Mouse (Mus musculus) embryonic stem cell, embryonic (primary cell): Measurements from ENCODE around the gene Gm4871.
"Not testable (repeated sequence)": the region's sequence is repeated elsewhere in the genome, so short reads cannot be mapped to it uniquely, and the experiment has no call there.

ENCODE experiments used
- CTCF ChIA-PET, 4 experiments: fragments of 300-600 bp in 2 of 4; fragments of 350-600 bp in 2 of 4; sonication (Branson Sonifier 250); formaldehyde crosslinking; loops; one replicate each; lab custom pipeline; 2022; ENCODE audit warnings: inconsistent platforms in 2 of 4; lab: Charles Lee
- POLR2A ChIA-PET, 4 experiments: fragments of 300-600 bp in 2 of 4; fragments of 350-600 bp in 2 of 4; sonication (Branson Sonifier 250); formaldehyde crosslinking; loops; one replicate each; lab custom pipeline; 2022; ENCODE audit warnings: antibody characterized with exemption in 4 of 4, inconsistent platforms in 1 of 4; lab: Charles Lee

Gene Gm4871

DNA sequence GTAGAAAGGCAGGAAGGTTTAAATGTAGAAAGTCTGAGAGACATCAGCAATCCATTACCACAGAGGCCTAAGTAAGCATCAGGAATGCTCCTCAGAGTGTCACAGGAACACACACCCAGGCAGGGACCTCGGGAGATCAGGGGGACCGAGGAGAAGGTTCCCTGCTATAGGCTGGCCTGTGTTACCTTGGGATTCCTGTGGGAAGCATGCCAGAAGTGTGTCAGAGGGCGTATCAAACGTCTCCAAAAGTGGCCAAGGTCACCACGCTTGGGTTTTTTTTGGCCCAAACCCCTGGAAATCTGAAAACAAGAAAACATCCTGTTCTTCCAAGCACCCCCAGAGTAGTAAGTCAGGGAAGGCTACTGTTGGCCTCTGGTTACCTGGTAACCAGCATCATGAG lies at the start of gene Gm4871:
Gene Gm4871, minus strand, starts transcription at position 364 of the 400 bp plus-strand sequence.
- CTCF ChIA-PET, result not testable (repeated sequence)
- POLR2A ChIA-PET, result interaction anchor here in 1 of 4 experiments (0.8 kb wide), 1 partner anchor 10 kb away, joined by 5 read pairs; no protein-coding TSS in a partner anchor

- POLR2A ChIA-PET, result interaction anchor here in 1 of 4 experiments (2.5 kb wide), 1 partner anchor 44 kb away, joined by 8 read pairs; no protein-coding TSS in a partner anchor
- CTCF ChIA-PET, result no interaction called here
These were observed 49.5 kb upstream of the Gm4871 start for GRCm38 (mm10) chr5:145081866-145082613.

- CTCF ChIA-PET, result interaction anchor here in 2 of 4 experiments (0.6 to 0.9 kb wide), 3 partner anchors 42 to 87 kb away, joined by 3 to 5 read pairs (median 4); no protein-coding TSS in a partner anchor
- POLR2A ChIA-PET, result interaction anchor here in 3 of 4 experiments (0.7 to 1.5 kb wide), 4 partner anchors 8 to 387 kb away, joined by 3 to 6 read pairs (median 4); partner anchors contain the start of genes Arpc1a (in 1 of the 3) and Kpna7 (in 1 of the 3)
These were observed 42.5 kb upstream of the Gm4871 start for GRCm38 (mm10) chr5:145075081-145075480.

DNA sequence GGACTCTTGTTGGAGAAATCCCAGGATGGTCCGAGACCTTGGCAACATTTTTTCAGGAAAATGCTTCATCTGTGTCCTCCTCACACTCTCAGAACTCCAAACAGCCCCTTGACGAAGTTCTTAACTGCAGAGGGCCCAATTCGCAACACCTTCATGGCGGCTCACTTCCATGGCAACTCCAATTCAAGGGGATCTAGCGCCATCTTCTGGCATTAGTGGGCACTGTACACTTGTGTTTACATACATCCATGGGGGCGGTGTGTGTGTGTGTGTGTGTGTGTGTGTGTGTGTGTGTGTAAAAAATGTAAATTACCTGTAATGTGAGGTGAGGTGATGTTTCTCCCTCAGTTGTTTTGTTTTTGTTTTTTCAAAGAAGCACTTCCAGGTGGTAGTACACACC lies 38.8 kb upstream of the Gm4871 start:
- ChIA-PET CTCF (interaction anchor here (0.6 to 1.4 kb wide), 11 partner anchors 12 to 1542 kb away, joined by 3 to 4 read pairs (median 3); partner anchors contain the start of genes Arpc1a (in 2 of the 4) and Kpna7 (in 1 of the 4)), POLR2A (interaction anchor here in 1 of 4 experiments (0.6 kb wide), 1 partner anchor 309 kb away, joined by 3 read pairs; no protein-coding TSS in a partner anchor)

- POLR2A ChIA-PET, result interaction anchor here in 1 of 4 experiments (1.6 kb wide), 1 partner anchor 9 kb away, joined by 3 read pairs; no protein-coding TSS in a partner anchor
- CTCF ChIA-PET, result interaction anchor here in 2 of 4 experiments (1.2 to 1.6 kb wide), 3 partner anchors 28 to 603 kb away, joined by 3 to 6 read pairs (median 3); no protein-coding TSS in a partner anchor
These were observed 37.2 kb upstream of the Gm4871 start for GRCm38 (mm10) chr5:145069707-145070106.

DNA sequence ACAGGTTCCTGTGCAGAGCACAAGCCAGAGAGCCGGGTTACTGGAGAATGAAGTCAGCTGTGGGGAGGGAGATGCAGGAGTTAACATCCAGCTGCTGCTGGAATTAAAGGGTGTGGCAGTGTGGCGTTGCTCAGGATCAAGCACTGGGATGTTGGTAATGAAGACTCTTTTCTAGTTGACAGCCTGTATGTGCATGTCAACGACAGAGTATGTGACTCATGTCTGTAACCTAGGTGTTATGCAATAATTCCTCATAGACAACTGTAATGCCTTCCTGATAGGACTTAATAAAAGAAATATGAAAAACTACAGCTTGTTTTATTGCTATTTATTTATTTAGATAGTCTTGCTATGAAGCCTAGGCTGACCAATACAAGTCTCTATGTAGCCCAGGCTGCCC lies 36.3 kb upstream of the Gm4871 start:
- ChIA-PET POLR2A (interaction anchor here in 1 of 4 experiments (0.6 to 1.6 kb wide), 2 partner anchors 8 to 58 kb away, joined by 3 to 6 read pairs; no protein-coding TSS in a partner anchor), CTCF (interaction anchor here in 2 of 4 experiments (0.6 to 1.6 kb wide), 8 partner anchors 9 to 400 kb away, joined by 3 to 6 read pairs (median 4); no protein-coding TSS in a partner anchor)

- CTCF ChIA-PET, result interaction anchor here in 1 of 4 experiments (0.5 to 0.6 kb wide), 2 partner anchors 294 to 1152 kb away, joined by 3 to 6 read pairs; no protein-coding TSS in a partner anchor
- POLR2A ChIA-PET, result interaction anchor here in 1 of 4 experiments (0.6 kb wide), 1 partner anchor 607 kb away, joined by 5 read pairs; no protein-coding TSS in a partner anchor
These were observed 32.3 kb upstream of the Gm4871 start for GRCm38 (mm10) chr5:145064765-145065340.

DNA sequence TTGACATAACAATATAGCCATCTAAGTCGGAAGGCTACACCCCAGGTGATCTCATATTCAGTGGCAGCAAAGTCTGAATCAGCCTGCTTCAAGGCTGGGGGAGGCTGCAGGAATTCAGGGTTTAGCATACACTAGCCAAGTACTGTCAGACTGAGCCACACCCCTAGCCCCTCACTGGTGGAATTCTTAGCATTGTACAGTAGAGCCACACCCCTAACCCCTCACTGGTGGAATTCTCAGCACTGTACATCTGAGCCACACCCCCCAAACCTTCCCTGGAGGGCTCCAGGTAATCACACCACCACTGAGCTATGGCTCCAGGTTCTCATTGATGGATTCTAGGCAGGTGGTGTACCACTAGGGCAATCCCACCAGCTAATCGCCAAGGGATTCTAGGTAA lies 27.0 kb upstream of the Gm4871 start:
- ChIA-PET POLR2A (interaction anchor here in 2 of 4 experiments (0.6 to 1.8 kb wide), 6 partner anchors 15 to 292 kb away, joined by 3 to 10 read pairs (median 4); partner anchors contain the start of genes Arpc1a (in 1 of the 2), Kpna7 (in 1 of the 2), Trrap (in 1 of the 2) and Zkscan5 (in 1 of the 2)), CTCF (interaction anchor here in 3 of 4 experiments (0.6 to 1.9 kb wide), 5 partner anchors 9 to 265 kb away, joined by 3 to 5 read pairs (median 3); no protein-coding TSS in a partner anchor)

DNA sequence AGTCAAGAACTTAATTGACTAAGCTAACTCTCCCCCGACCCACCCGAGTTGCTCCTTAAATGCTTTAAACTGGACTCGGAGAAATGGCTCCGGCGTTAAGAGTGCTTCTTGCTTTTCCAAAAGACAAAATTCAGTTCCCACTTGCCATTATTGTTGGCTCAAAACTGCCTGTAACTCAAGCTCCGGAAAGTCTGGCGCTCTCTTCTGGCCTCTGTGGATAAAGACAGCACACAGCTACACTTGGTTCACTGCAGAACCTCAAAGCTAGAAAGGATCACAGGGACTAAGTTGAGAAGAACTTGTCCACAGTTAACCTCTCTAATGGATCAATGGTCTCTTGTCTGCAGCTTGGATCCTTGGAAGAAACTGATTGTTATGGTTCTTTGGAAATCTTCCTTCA lies 26.2 kb upstream of the Gm4871 start:
- CTCF ChIA-PET, result interaction anchor here (0.6 to 1.9 kb wide), 10 partner anchors 10 to 264 kb away, joined by 3 to 7 read pairs (median 3); no protein-coding TSS in a partner anchor
- POLR2A ChIA-PET, result interaction anchor here in 2 of 4 experiments (1.5 to 1.8 kb wide), 4 partner anchors 15 to 291 kb away, joined by 3 to 10 read pairs (median 4); partner anchors contain the start of genes Arpc1a (in 1 of the 2), Kpna7 (in 1 of the 2) and Trrap (in 1 of the 2)

GRCm38 (mm10) chr5:145057907-145058306 lies 25.4 kb upstream of the Gm4871 start:
- ChIA-PET CTCF (no interaction called here), POLR2A (interaction anchor here in 1 of 4 experiments (0.9 kb wide), 1 partner anchor 26 kb away, joined by 3 read pairs; the partner anchor contains the start of genes Arpc1a and Kpna7)

DNA sequence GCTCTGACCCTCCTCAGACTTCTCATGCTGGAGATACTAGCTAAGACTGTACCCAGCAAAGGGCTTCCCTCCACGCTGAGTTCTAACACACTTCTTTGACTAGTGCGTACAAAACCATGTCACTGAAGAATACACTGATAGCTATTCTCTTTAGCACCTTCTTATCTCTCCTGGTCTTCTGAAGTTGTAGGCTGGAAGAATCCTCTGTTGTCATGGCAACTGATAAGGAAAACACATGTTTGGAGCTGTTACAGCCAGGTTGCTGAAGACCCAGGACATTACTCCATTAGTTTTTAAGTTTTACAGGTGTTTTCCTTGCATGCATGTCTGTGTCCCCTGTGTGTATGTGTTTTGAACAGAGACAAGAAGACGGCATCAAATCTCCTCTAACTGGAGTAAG lies 21.6 kb upstream of the Gm4871 start:
- CTCF ChIA-PET, POLR2A ChIA-PET: not testable (repeated sequence)

- CTCF ChIA-PET, result interaction anchor here in 1 of 4 experiments (1.0 kb wide), 1 partner anchor 26 kb away, joined by 6 read pairs; no protein-coding TSS in a partner anchor
- POLR2A ChIA-PET, result not testable (repeated sequence)
These were observed 10.1 kb upstream of the Gm4871 start, which contains the start of gene 1700018F24Rik for GRCm38 (mm10) chr5:145042690-145043089. Gene 1700018F24Rik (plus strand): TSS chr5:145042990.

GRCm38 (mm10) chr5:145041628-145042027 lies 9.1 kb upstream of the Gm4871 start:
- ChIA-PET POLR2A (no interaction called here), CTCF (interaction anchor here in 2 of 4 experiments (0.8 to 1.0 kb wide), 3 partner anchors 20 to 43 kb away, joined by 3 to 6 read pairs (median 3); no protein-coding TSS in a partner anchor)

DNA sequence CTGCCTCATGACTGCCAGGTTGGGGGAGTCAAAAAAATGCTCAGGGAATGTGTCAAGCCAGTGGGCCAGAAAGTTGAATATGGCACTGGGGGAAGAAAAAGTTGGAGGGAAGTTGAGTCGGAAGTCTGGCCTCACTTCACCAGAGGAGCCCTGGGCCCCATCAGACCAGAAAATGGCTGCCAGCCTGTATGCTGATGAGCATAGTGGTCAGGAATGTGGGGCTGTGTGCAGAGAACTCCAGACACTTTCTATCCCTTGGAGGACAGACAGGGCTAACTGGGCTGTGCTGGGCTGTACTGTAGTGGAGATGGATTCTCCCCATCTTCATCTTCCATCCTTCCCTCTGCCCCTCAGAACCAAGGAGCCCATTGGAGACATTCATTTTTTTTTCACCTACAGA lies 2.1 kb downstream of the Gm4871 start:
- CTCF ChIA-PET, result not testable (repeated sequence)
- POLR2A ChIA-PET, result interaction anchor here in 1 of 4 experiments (1.0 kb wide), 1 partner anchor 14 kb away, joined by 3 read pairs; no protein-coding TSS in a partner anchor

DNA sequence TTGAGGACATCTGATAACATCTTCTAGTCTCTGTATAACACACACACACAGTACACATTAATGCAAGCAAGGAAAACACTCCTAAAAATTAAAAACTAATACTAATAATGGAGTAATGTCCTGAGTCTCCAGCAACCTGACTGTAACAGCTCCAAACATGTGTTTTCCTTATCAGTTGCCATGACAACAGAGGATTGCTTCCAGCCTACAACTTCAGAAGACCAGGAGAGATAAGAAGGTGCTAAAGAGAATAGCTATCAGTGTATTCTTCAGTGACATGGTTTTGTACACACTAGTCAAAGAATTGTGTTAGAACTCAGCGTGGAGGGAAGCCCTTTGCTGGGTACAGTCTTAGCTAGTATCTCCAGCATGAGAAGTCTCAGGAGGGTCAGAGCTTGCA lies 11.8 kb downstream of the Gm4871 start:
- CTCF ChIA-PET, POLR2A ChIA-PET: not testable (repeated sequence)

DNA sequence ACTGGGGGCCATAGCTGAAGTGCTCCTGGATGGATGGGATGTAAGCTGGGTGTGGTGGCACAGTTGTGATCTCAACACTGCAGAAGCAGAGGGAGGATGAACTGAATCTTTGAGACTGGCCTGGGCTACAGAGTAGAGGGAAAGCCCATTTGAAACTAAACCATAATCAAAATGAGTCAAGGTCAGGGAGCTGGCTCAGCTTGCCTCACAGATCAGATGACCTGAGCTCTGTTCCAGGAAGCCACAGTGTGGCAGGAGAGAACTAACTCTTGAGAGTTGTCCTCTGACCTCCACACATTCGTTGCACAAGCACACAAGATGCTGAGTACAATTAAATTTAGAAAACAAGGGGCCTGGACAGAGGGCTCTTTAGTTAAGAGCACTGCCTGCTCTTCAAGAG lies 12.3 kb downstream of the Gm4871 start:
- CTCF ChIA-PET, POLR2A ChIA-PET: not testable (repeated sequence)

- CTCF ChIA-PET, result not testable (repeated sequence)
- POLR2A ChIA-PET, result interaction anchor here in 1 of 4 experiments (0.5 to 0.6 kb wide), 2 partner anchors 37 to 1887 kb away, joined by 3 read pairs; no protein-coding TSS in a partner anchor
These were observed 15.8 kb downstream of the Gm4871 start for GRCm38 (mm10) chr5:145016761-145017160.

- ChIA-PET CTCF (no interaction called here), POLR2A (interaction anchor here in 2 of 4 experiments (1.3 to 1.5 kb wide), 3 partner anchors 48 to 100 kb away, joined by 3 to 4 read pairs (median 3); partner anchors contain the start of genes Arpc1a (in 1 of the 2), Arpc1b (in 1 of the 2) and Smurf1 (in 1 of the 2))
These were observed 18.3 kb downstream of the Gm4871 start for GRCm38 (mm10) chr5:145014278-145014677.
